Comparison of ENCODE assay signal across 12 mouse cellular contexts in genomic region chr5:150772403-150772802, GRCm38 (mm10).
DNase-seq lines count a peak whose midpoint lies in the region; ATAC-seq and TF ChIP-seq lines count a peak whose summit lies in the region.
"Had no signal": no experiment of that assay in that cellular context is flagged by ENCODE, and none has a peak within 500 bp of the region (broad histone marks: within the 10 kb centered on the region; RNA-seq: fewer than 3 reads in every experiment).

No protein-coding gene starts in this region.

- no peak for DNase-seq in forebrain, embryonic 11.5 days (ENCODE audit: low spot score)
- no peak for DNase-seq in forebrain, embryonic 14.5 days (ENCODE audit: low spot score)
- DNase-seq in liver, adult 2 months (ENCODE audit: extremely low read depth, low read depth, low spot score), result peak; percentile 68
- DNase-seq in liver, embryonic 11.5 days (ENCODE audit: low spot score), result no peak
- peak; percentile 55 for DNase-seq in embryo, embryonic 10.5 days (ENCODE audit: low spot score)
- DNase-seq in mesoderm, embryonic 11.5 days (ENCODE audit: low read depth, low spot score), result peak; percentile 51
- DNase-seq in left cerebral cortex, adult 2 months (ENCODE audit: extremely low spot score in 1 of 2, low spot score in 2 of 2), result no peak
- no peak for DNase-seq in frontal cortex, postnatal 10 days (ENCODE audit: low spot score in 2 of 2)
- DNase-seq: heart, postnatal 36 days; right cerebral cortex, postnatal 25 days had no signal

- H3K9ac ChIP-seq in forebrain, embryonic 11.5 days (ENCODE audit: low read length), result 0 out of 2 replicates have a peak overlapping the region, but pooled peaks have one; percentile 3
- H3K9ac ChIP-seq in forebrain, embryonic 14.5 days (ENCODE audit: low read length), result no peak overlapping the region
- no peak overlapping the region for H3K9ac ChIP-seq in liver, adult 2 months (ENCODE audit: low read depth, low read length)
- H3K9ac ChIP-seq in liver, embryonic 11.5 days (ENCODE audit: low read depth, low read length), result no peak overlapping the region

- TF ChIP-seq CTCF in liver, adult 2 months (IDR thresholded peaks at IDR 0.05; ENCODE audit: low read depth, low read length), result no peak
- TF ChIP-seq CTCF in left cerebral cortex, adult 2 months (IDR thresholded peaks at IDR 0.05), result no peak

- no peaks in the 10 kb centered on the region; the same call in 1 of the 2 replicates for H3K36me3 ChIP-seq in forebrain, embryonic 11.5 days (ENCODE audit: control insufficient read depth, insufficient read depth, low read length)
- peaks cover 11% of the 10 kb centered on the region; the same call in 1 of the 2 replicates for H3K36me3 ChIP-seq in forebrain, embryonic 14.5 days (ENCODE audit: control insufficient read depth, insufficient read depth, low read length)
- H3K36me3 ChIP-seq in liver, adult 2 months (ENCODE audit: control insufficient read depth, insufficient read depth, low read length), result peaks cover 3% of the 10 kb centered on the region; the same call in 1 of the 2 replicates
- H3K36me3 ChIP-seq in liver, embryonic 11.5 days (ENCODE audit: control insufficient read depth, insufficient read depth, low read length), result 0 out of 2 replicates have a peak, but pooled peaks cover 3% of the 10 kb centered on the region

- H3K4me2 ChIP-seq in forebrain, embryonic 11.5 days (ENCODE audit: low read depth, low read length, severe bottlenecking), result no peak overlapping the region
- H3K4me2 ChIP-seq in forebrain, embryonic 14.5 days (ENCODE audit: low read length), result no peak overlapping the region
- H3K4me2 ChIP-seq in liver, embryonic 11.5 days, result no peak overlapping the region

- no peak for TF ChIP-seq POLR2A in liver, adult 2 months (IDR thresholded peaks at IDR 0.05; ENCODE audit: extremely low read depth, insufficient read depth, low read length)

- H3K27ac ChIP-seq in forebrain, embryonic 11.5 days (ENCODE audit: low read depth, low read length), result no peak overlapping the region
- no peak overlapping the region for H3K27ac ChIP-seq in forebrain, embryonic 14.5 days (ENCODE audit: low read depth, low read length)
- peak overlapping the region; percentile 7; the same call in 1 of the 2 replicates for H3K27ac ChIP-seq in liver, adult 2 months (replicated peaks; ENCODE audit: insufficient read depth, low read depth, low read length)
- H3K27ac ChIP-seq in liver, embryonic 11.5 days (ENCODE audit: low read depth, low read length), result no peak overlapping the region
- H3K27ac ChIP-seq in left cerebral cortex, adult 2 months, result no peak overlapping the region
- H3K27ac ChIP-seq: heart, embryonic 10.5 days had no signal

- ATAC-seq in forebrain, embryonic 11.5 days (replicated peaks; ENCODE audit: low FRiP score), result no peak
- ATAC-seq in forebrain, embryonic 14.5 days, result no peak
- ATAC-seq in liver, embryonic 11.5 days (replicated peaks; ENCODE audit: low FRiP score), result no peak; the same call in 1 of the 2 replicates

- H3K9me3 ChIP-seq in forebrain, embryonic 11.5 days (ENCODE audit: control insufficient read depth, low read length), result no peaks in the 10 kb centered on the region
- no peaks in the 10 kb centered on the region for H3K9me3 ChIP-seq in forebrain, embryonic 14.5 days (replicated peaks; ENCODE audit: control insufficient read depth, low read length)
- H3K9me3 ChIP-seq in liver, embryonic 11.5 days (ENCODE audit: control insufficient read depth, low read length), result no peaks in the 10 kb centered on the region
- H3K9me3 ChIP-seq: G1E; heart, embryonic 10.5 days had no signal

- H3K4me1 ChIP-seq in forebrain, embryonic 11.5 days (replicated peaks; ENCODE audit: control insufficient read depth, insufficient read depth, low read length), result peaks cover 2% of the 10 kb centered on the region; the same call in 1 of the 2 replicates
- peaks cover 2% of the 10 kb centered on the region; the same call in 1 of the 2 replicates for H3K4me1 ChIP-seq in forebrain, embryonic 14.5 days (ENCODE audit: control insufficient read depth, insufficient read depth, low read length)
- H3K4me1 ChIP-seq in liver, adult 2 months (ENCODE audit: control insufficient read depth, insufficient read depth, low read length), result peaks cover 7% of the 10 kb centered on the region
- H3K4me1 ChIP-seq in liver, embryonic 11.5 days (replicated peaks; ENCODE audit: control insufficient read depth, insufficient read depth, low read length), result peaks cover 3% of the 10 kb centered on the region; the same call in 1 of the 2 replicates

- no peak overlapping the region for H3K4me3 ChIP-seq in forebrain, embryonic 11.5 days (ENCODE audit: low read depth, low read length)
- H3K4me3 ChIP-seq in forebrain, embryonic 14.5 days (ENCODE audit: low read depth, low read length), result no peak overlapping the region
- H3K4me3 ChIP-seq in liver, adult 2 months (ENCODE audit: insufficient read depth, low read depth, low read length), result no peak overlapping the region
- no peak overlapping the region for H3K4me3 ChIP-seq in liver, embryonic 11.5 days (ENCODE audit: low read depth, low read length)
- no peak overlapping the region for H3K4me3 ChIP-seq in left cerebral cortex, adult 2 months
- H3K4me3 ChIP-seq: heart, embryonic 10.5 days had no signal

- intact Hi-C loops in left cerebral cortex, adult 2 months (cut with DNase I), result no loop called here

- no peaks in the 10 kb centered on the region for H3K79me2 ChIP-seq in liver, adult 2 months (ENCODE audit: control insufficient read depth, insufficient read depth, low read length)

- H3K27me3 ChIP-seq in forebrain, embryonic 11.5 days (ENCODE audit: control insufficient read depth, insufficient read depth, low read length), result no peaks in the 10 kb centered on the region
- H3K27me3 ChIP-seq in forebrain, embryonic 14.5 days (replicated peaks; ENCODE audit: control insufficient read depth, insufficient read depth, low read length), result no peaks in the 10 kb centered on the region
- H3K27me3 ChIP-seq in liver, adult 2 months (ENCODE audit: control insufficient read depth, insufficient read depth, low read length), result no peaks in the 10 kb centered on the region
- H3K27me3 ChIP-seq in liver, embryonic 11.5 days (replicated peaks; ENCODE audit: control insufficient read depth, insufficient read depth, low read length), result no peaks in the 10 kb centered on the region

- WGBS in forebrain, embryonic 11.5 days, result 27% methylated on average over 5 of the region's 5 CpGs
- WGBS in forebrain, embryonic 14.5 days, result 21% methylated on average over 5 of the region's 5 CpGs
- 53% methylated on average over 5 of the region's 5 CpGs for WGBS in liver, adult 2 months
- 51% methylated on average over 5 of the region's 5 CpGs for WGBS in liver, embryonic 11.5 days

Comparison
In these comparisons a context has a peak if more than half of its experiments do, and no peak if none do; other contexts are left out.
1. DNase-seq: peak in liver, adult 2 months (single experiment), embryo, embryonic 10.5 days (single experiment) and mesoderm, embryonic 11.5 days (single experiment); none in forebrain, embryonic 11.5 days (single experiment), forebrain, embryonic 14.5 days (single experiment), liver, embryonic 11.5 days (single experiment), left cerebral cortex, adult 2 months (0 of 2) and frontal cortex, postnatal 10 days (0 of 2).